Mouse (Mus musculus) B cell, adult 2 months (primary cell): ENCODE data around the gene Slc22a8.

ENCODE experiments used
- DNase-seq, 2 experiments: peaks; one replicate each; pipeline ENCODE4 v3.0.0; 2022

Slc22a8 gene

GRCm38 (mm10) chr19:8601922-8602321 is 10.9 kb downstream of the Slc22a8 start:
- no peak for DNase-seq

GRCm38 (mm10) chr19:8602914-8603313 is 11.9 kb downstream of the Slc22a8 start:
- DNase-seq = no peak

GRCm38 (mm10) chr19:8604536-8605240 is 13.6 kb downstream of the Slc22a8 start:
- no peak for DNase-seq

GRCm38 (mm10) chr19:8605241-8605558 is 14.1 kb downstream of the Slc22a8 start:
- DNase-seq = no peak

- no peak for DNase-seq
Measured at GRCm38 (mm10) chr19:8611358-8612123, 20.5 kb downstream of the Slc22a8 start.

- no peak for DNase-seq
Measured at GRCm38 (mm10) chr19:8613111-8613510, 22.1 kb downstream of the Slc22a8 start.

- no peak for DNase-seq
Measured at GRCm38 (mm10) chr19:8614343-8614742, 23.3 kb downstream of the Slc22a8 start.

- no peak for DNase-seq
Measured at GRCm38 (mm10) chr19:8616314-8616713, 25.3 kb downstream of the Slc22a8 start.

- no peak for DNase-seq
Measured at GRCm38 (mm10) chr19:8617904-8618303, 26.9 kb downstream of the Slc22a8 start, which contains the start of gene Slc22a6. TSS of gene Slc22a6 (plus strand) at chr19:8618039.

- DNase-seq = no peak
Measured at GRCm38 (mm10) chr19:8621098-8621497, 30.0 kb downstream of the Slc22a8 start.

GRCm38 (mm10) chr19:8630249-8630648 is 39.2 kb downstream of the Slc22a8 start:
- DNase-seq = no peak

- no peak for DNase-seq
Measured at GRCm38 (mm10) chr19:8630826-8631225, 39.8 kb downstream of the Slc22a8 start.

- no peak for DNase-seq
Measured at GRCm38 (mm10) chr19:8632029-8632428, 41.0 kb downstream of the Slc22a8 start.

GRCm38 (mm10) chr19:8642086-8642485 is 51.0 kb downstream of the Slc22a8 start:
- no peak for DNase-seq

- no peak for DNase-seq
Measured at GRCm38 (mm10) chr19:8646393-8646792, 55.3 kb downstream of the Slc22a8 start.

- no peak for DNase-seq
Measured at GRCm38 (mm10) chr19:8655833-8656232, 64.8 kb downstream of the Slc22a8 start.

GRCm38 (mm10) chr19:8656341-8656740 is 65.3 kb downstream of the Slc22a8 start:
- DNase-seq = no peak
